Mouse (Mus musculus) liver, embryonic 14.5 days (tissue): ENCODE measurements at regions not wholly inside any gene's neighbourhood (a gene's known extent, or its start where the extent isn't known, plus 50 kb on each side); places are given as distances from the start of the nearest gene placed in this dataset.

Experiments used
- ATAC-seq: fragments of 200-750 bp; cut with Nextera tagmentation; 2 replicates; pipeline ENCODE4 v1.8.0; 2017; ENCODE audit warnings: moderate number of reproducible peaks, mild to moderate bottlenecking, moderate library complexity; ENCODE audit not compliant: insufficient read depth
- DNase-seq, 3 experiments: peaks; one replicate each; pipeline ENCODE4 v3.0.0-alpha.2; 2012 to 2013; ENCODE audit warnings: low read depth in 3 of 3, low spot score in 3 of 3
- H3K27ac ChIP-seq: fragments of 300-500 bp; sonication (generic); 2 replicates; pipeline ENCODE4 v1.5.1; 2014; ENCODE audit warnings: moderate library complexity, mild to moderate bottlenecking, control low read depth, inconsistent platforms
- H3K27me3 ChIP-seq: fragments of 300-500 bp; sonication (generic); 2 replicates; pipeline ENCODE4 v1.6.1; 2014; ENCODE audit warnings: mild to moderate bottlenecking, low read length, moderate library complexity; ENCODE audit not compliant: control insufficient read depth, insufficient read depth
- H3K36me3 ChIP-seq: fragments of 300-500 bp; sonication (generic); replicated peaks from 2 replicates; pipeline ENCODE4 v1.6.1; 2014; ENCODE audit warnings: low read depth; ENCODE audit not compliant: control insufficient read depth, insufficient read depth
- H3K4me1 ChIP-seq, 2 experiments: fragments of 200-500 bp in 1 of 2; fragments of 300-500 bp in 1 of 2; sonication (generic) in 1 of 2; replicated peaks; 2 replicates each; pipeline ENCODE4 v1.6.1; 2012 to 2014; ENCODE audit warnings: antibody characterized with exemption in 1 of 2, inconsistent platforms in 1 of 2, low read length in 1 of 2; ENCODE audit not compliant: control insufficient read depth in 2 of 2, insufficient read depth in 2 of 2
- H3K4me2 ChIP-seq: fragments of 300-500 bp; sonication (generic); 2 replicates; pipeline ENCODE4 v1.6.1; 2014; ENCODE audit warnings: low read depth, mild to moderate bottlenecking, control low read depth, moderate library complexity
- H3K4me3 ChIP-seq, 2 experiments: fragments of 200-500 bp in 1 of 2; fragments of 300-500 bp in 1 of 2; sonication (generic) in 1 of 2; 2 replicates each; pipeline ENCODE4 v1.5.1; 2012 to 2014; ENCODE audit warnings: low read depth in 2 of 2, low read length in 2 of 2, mild to moderate bottlenecking in 2 of 2, control low read depth in 1 of 2, inconsistent platforms in 1 of 2, moderate library complexity in 1 of 2; ENCODE audit not compliant: insufficient read depth in 1 of 2
- H3K9ac ChIP-seq: fragments of 300-500 bp; sonication (generic); replicated peaks from 2 replicates; pipeline ENCODE4 v1.6.1; 2014; ENCODE audit warnings: mild to moderate bottlenecking, control low read depth, moderate library complexity
- H3K9me3 ChIP-seq: fragments of 300-500 bp; sonication (generic); 2 replicates; pipeline ENCODE4 v1.6.1; 2016; ENCODE audit warnings: low read length, mixed read lengths; ENCODE audit not compliant: control insufficient read depth
- CTCF ChIP-seq: IDR thresholded peaks from 2 replicates; pipeline ENCODE4 v1.5.1; 2016; ENCODE audit warnings: antibody characterized with exemption, low read depth, control low read depth
- EP300 ChIP-seq: IDR thresholded peaks from 2 replicates; pipeline ENCODE4 v1.6.1; 2016; ENCODE audit warnings: antibody characterized with exemption, low read depth
- WGBS: fragments of 180-500 bp; shearing (Covaris S2); extraction: QIAGEN DNeasy Blood & Tissue Kit; methylation state at CpG from one replicate; pipeline ENCODE4 v1.1.7; 2014; ENCODE audit not compliant: insufficient replicate concordance; 5-methylcytosine and 5-hydroxymethylcytosine counted together

DNA sequence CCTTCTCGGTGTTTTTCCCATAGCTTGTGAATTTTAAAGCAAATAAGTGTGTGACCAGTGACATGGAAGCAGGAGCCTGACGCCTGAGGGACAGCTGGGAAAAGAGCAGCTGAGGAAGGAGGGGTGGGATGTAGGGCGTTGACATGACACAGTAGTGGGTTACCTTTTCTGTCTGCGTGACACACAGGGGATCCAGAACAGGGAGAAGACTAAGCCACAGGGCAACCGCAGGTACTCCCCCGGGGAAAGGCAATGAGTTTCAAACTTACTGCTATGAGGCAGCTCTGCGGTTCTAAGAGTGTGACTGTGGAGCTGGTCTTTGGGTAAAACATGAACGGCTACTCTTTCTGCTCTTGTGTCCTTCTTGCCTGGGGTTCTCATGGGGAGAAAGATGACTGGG is 170.2 kb upstream of the Prox1 start:
- no peak for TF ChIP-seq CTCF
- no peak for TF ChIP-seq EP300
- Histone ChIP-seq H3K4me2 (no peak overlapping the region), H3K9ac (no peak overlapping the region), H3K4me1 (no peaks in the 10 kb centered on the region), H3K27ac (no peak overlapping the region), H3K36me3 (no peaks in the 10 kb centered on the region), H3K4me3 (no peak overlapping the region), H3K9me3 (no peaks in the 10 kb centered on the region), H3K27me3 (no peaks in the 10 kb centered on the region)
- 66% methylated on average over 8 of the region's 8 CpGs for WGBS
- DNase-seq (no peak), ATAC-seq (no peak)

- Histone ChIP-seq H3K27me3 (no peaks in the 10 kb centered on the region), H3K9me3 (no peaks in the 10 kb centered on the region), H3K4me3 (no peak overlapping the region), H3K36me3 (no peaks in the 10 kb centered on the region), H3K4me2 (no peak overlapping the region), H3K9ac (no peak overlapping the region), H3K4me1 (no peaks in the 10 kb centered on the region), H3K27ac (no peak overlapping the region)
- WGBS = 34% methylated on average over 2 of the region's 2 CpGs
- no peak for TF ChIP-seq EP300
- no peak for DNase-seq
- ATAC-seq = no peak
These were observed 164.0 kb upstream of the Prox1 start for GRCm38 (mm10) chr1:190334471-190334870.

GRCm38 (mm10) chr1:190334053-190334452 is 163.5 kb upstream of the Prox1 start:
- Histone ChIP-seq H3K4me1 (no peaks in the 10 kb centered on the region), H3K27me3 (no peaks in the 10 kb centered on the region), H3K36me3 (no peaks in the 10 kb centered on the region), H3K9me3 (no peaks in the 10 kb centered on the region), H3K27ac (no peak overlapping the region), H3K9ac (no peak overlapping the region), H3K4me2 (no peak overlapping the region), H3K4me3 (no peak overlapping the region)
- no peak for ATAC-seq
- TF ChIP-seq EP300 = no peak
- no peak for TF ChIP-seq CTCF
- 59% methylated on average over 8 of the region's 8 CpGs for WGBS
- no peak for DNase-seq

DNA sequence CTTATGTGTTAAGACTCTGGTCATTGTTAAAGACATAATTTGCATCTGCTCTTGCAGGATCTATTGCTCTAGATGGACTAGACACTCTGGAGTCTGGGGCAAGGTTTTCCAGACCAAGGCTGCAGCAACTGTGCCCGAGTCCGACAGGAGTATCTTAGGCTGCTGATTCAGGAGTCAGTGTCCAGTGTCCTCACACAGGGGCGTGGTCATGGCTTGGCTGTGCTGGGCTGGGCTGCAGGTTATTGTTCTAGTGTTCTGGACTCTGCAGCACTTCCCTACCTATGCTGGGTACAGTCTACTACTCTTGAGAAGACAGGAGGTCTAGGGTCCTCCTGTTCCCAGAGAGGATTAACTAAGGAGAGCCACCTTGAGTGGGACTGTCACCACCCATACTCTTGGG is 161.5 kb upstream of the Prox1 start:
- H3K9me3 ChIP-seq = no peaks in the 10 kb centered on the region
- no peak overlapping the region for H3K27ac ChIP-seq
- H3K27me3 ChIP-seq = no peaks in the 10 kb centered on the region
- H3K9ac ChIP-seq = no peak overlapping the region
- TF ChIP-seq CTCF (no peak), EP300 (no peak)
- H3K4me3 ChIP-seq = no peak overlapping the region
- ATAC-seq (no peak), DNase-seq (no peak)
- WGBS = 55% methylated on average over 3 of the region's 3 CpGs
- no peaks in the 10 kb centered on the region for H3K4me1 ChIP-seq
- H3K4me2 ChIP-seq = no peak overlapping the region
- no peaks in the 10 kb centered on the region for H3K36me3 ChIP-seq

GRCm38 (mm10) chr1:190324562-190324961 is 154.0 kb upstream of the Prox1 start:
- DNase-seq = no peak
- H3K9me3 ChIP-seq = no peaks in the 10 kb centered on the region
- no peak for ATAC-seq

GRCm38 (mm10) chr1:190323671-190324070 is 153.2 kb upstream of the Prox1 start:
- no peak for ATAC-seq
- TF ChIP-seq EP300 = no peak
- TF ChIP-seq CTCF = no peak

More at GRCm38 (mm10) chr1:190324562-190324961, 154.0 kb upstream of the Prox1 start:
- Histone ChIP-seq H3K4me2 (no peak overlapping the region), H3K27ac (no peak overlapping the region), H3K4me3 (no peak overlapping the region), H3K36me3 (no peaks in the 10 kb centered on the region), H3K27me3 (no peaks in the 10 kb centered on the region), H3K9ac (no peak overlapping the region), H3K4me1 (no peaks in the 10 kb centered on the region)
- TF ChIP-seq CTCF = no peak
- no peak for TF ChIP-seq EP300
- WGBS = 64% methylated on average over 6 of the region's 6 CpGs

More at GRCm38 (mm10) chr1:190323671-190324070, 153.2 kb upstream of the Prox1 start:
- WGBS = 68% methylated on average over 9 of the region's 9 CpGs
- Histone ChIP-seq H3K4me2 (no peak overlapping the region), H3K9me3 (no peaks in the 10 kb centered on the region), H3K27ac (no peak overlapping the region), H3K4me3 (no peak overlapping the region), H3K36me3 (no peaks in the 10 kb centered on the region), H3K4me1 (no peaks in the 10 kb centered on the region), H3K9ac (no peak overlapping the region), H3K27me3 (no peaks in the 10 kb centered on the region)
- DNase-seq = no peak
